Comparison of ENCODE assay signal across 21 mouse cellular contexts in the genomic region with DNA sequence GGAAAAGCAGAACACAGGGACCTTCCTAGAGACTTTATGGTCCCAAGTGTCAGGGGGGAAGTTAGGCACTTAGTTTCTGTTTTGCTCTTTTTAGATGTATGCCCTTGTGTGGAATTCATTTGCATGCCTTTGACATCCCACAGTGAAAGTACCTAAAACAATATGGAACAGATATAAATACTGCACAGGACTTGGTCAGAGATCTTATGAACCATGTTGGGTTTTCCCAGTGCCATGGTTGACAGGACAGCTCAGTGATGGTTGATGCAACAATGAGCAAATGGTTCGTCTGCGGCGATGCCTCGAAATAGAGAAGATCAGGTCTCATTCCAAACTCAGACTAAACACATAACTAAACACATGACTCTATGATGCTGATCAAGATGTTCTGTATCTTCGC.
DNase-seq lines count a peak whose midpoint lies in the region; ATAC-seq and TF ChIP-seq lines count a peak whose summit lies in the region.
"Had no signal": no experiment of that assay in that cellular context is flagged by ENCODE, and none has a peak within 500 bp of the region (broad histone marks: within the 10 kb centered on the region; RNA-seq: fewer than 3 reads in every experiment).

No protein-coding gene starts in this region.

- H3K27me3 ChIP-seq in liver, adult 2 months (ENCODE audit: control insufficient read depth, insufficient read depth, low read length) = no peaks in the 10 kb centered on the region
- H3K27me3 ChIP-seq in liver, embryonic 12.5 days (replicated peaks) = no peaks in the 10 kb centered on the region
- H3K27me3 ChIP-seq in CH12.LX (replicated peaks) = no peaks in the 10 kb centered on the region
- H3K27me3 ChIP-seq in splenic B cell, adult 2 months (ENCODE audit: control insufficient read depth, insufficient read depth, low read length, poor library complexity, severe bottlenecking) = no peaks in the 10 kb centered on the region
- H3K27me3 ChIP-seq in thymus, adult 2 months (ENCODE audit: control insufficient read depth, insufficient read depth, low read length) = no peaks in the 10 kb centered on the region
- H3K27me3 ChIP-seq: Patski had no signal

- 87% methylated on average over 5 of the region's 5 CpGs for WGBS in liver, adult 2 months
- WGBS in liver, embryonic 12.5 days (ENCODE audit: insufficient replicate concordance) = 79% methylated on average over 5 of the region's 5 CpGs
- WGBS in thymus, adult 2 months = 96% methylated on average over 5 of the region's 5 CpGs

- peak; percentile 22 for DNase-seq in liver, adult 2 months (ENCODE audit: extremely low read depth, low read depth, low spot score)
- DNase-seq in CH12.LX (ENCODE audit: extremely low read depth) = peak; percentile 79
- DNase-seq in splenic B cell, adult 2 months (ENCODE audit: low read depth, low spot score) = peak; percentile 48
- no peak for DNase-seq in thymus, adult 2 months
- DNase-seq in right cerebral cortex, postnatal 25 days = no peak
- DNase-seq: adrenal gland, adult 2 months; adrenal gland, adult 8-10 months; adrenal gland, postnatal 10 days; adrenal gland, postnatal 14 days; adrenal gland, postnatal 25 days; adrenal gland, postnatal 36 days; B cell, adult 2 months; cerebellum, adult 11 months; cerebellum, adult 11-12 months; cerebellum, adult 18-20 months; cerebellum, adult 2 months had no signal

- no peak for TF ChIP-seq POLR2A in liver, adult 2 months (IDR thresholded peaks at IDR 0.05; ENCODE audit: extremely low read depth, insufficient read depth, low read length)
- no peak for TF ChIP-seq POLR2A in CH12.LX (IDR thresholded peaks at IDR 0.05; ENCODE audit: low read depth, low read length)
- no peak for TF ChIP-seq POLR2A in thymus, adult 2 months (IDR thresholded peaks at IDR 0.05; ENCODE audit: control insufficient read depth, extremely low read depth, insufficient read depth, low read length, poor library complexity)

- no peak overlapping the region for H3K4me3 ChIP-seq in liver, adult 2 months (ENCODE audit: insufficient read depth, low read depth, low read length)
- no peak overlapping the region for H3K4me3 ChIP-seq in liver, embryonic 12.5 days
- no peak overlapping the region for H3K4me3 ChIP-seq in CH12.LX (replicated peaks in 1 of 3; ENCODE audit: low read depth in 2 of 3, low read length in 2 of 3, poor library complexity in 1 of 3)
- no peak overlapping the region for H3K4me3 ChIP-seq in thymus, adult 2 months (ENCODE audit: control insufficient read depth, insufficient read depth, low read length)

- H3K9ac ChIP-seq in liver, adult 2 months (ENCODE audit: low read depth, low read length) = no peak overlapping the region
- no peak overlapping the region for H3K9ac ChIP-seq in liver, embryonic 12.5 days
- no peak overlapping the region for H3K9ac ChIP-seq in CH12.LX (ENCODE audit: insufficient read depth, low read depth)

- H3K4me2 ChIP-seq in liver, embryonic 12.5 days = no peak overlapping the region
- H3K4me2 ChIP-seq in CH12.LX (ENCODE audit: insufficient read depth, low read depth, poor library complexity, severe bottlenecking) = no peak overlapping the region; the same call in 1 of the 2 replicates

- TF ChIP-seq EP300 in CH12.LX (IDR thresholded peaks at IDR 0.05; ENCODE audit: low read length) = peak; percentile 78

- no peaks in the 10 kb centered on the region for H3K79me2 ChIP-seq in liver, adult 2 months (ENCODE audit: control insufficient read depth, insufficient read depth, low read length)
- peaks cover 5% of the 10 kb centered on the region for H3K79me2 ChIP-seq in CH12.LX (replicated peaks; ENCODE audit: control insufficient read depth, extremely low read depth, insufficient read depth, poor library complexity, severe bottlenecking)

- dilution Hi-C loops in CH12.LX (cut with MboI; ENCODE audit: extremely low pct_ligation_motif_present, extremely low pct_unique_long_range_greater_than_20kb, low sequenced_read_pairs) = no loop called here

- H3K9me3 ChIP-seq in liver, embryonic 12.5 days (replicated peaks) = no peaks in the 10 kb centered on the region
- peaks cover 2% of the 10 kb centered on the region for H3K9me3 ChIP-seq in CH12.LX (replicated peaks; ENCODE audit: low read length)

- no peak for ATAC-seq in liver, embryonic 12.5 days
- ATAC-seq: activated CD4-positive, CD25-positive, alpha-beta regulatory T cell, adult 4 months; CD4-positive, CD25-positive, alpha-beta regulatory T cell, adult 4 months; Patski had no signal

- H3K4me1 ChIP-seq in liver, adult 2 months (ENCODE audit: control insufficient read depth, insufficient read depth, low read length) = no peaks in the 10 kb centered on the region; the same call in 1 of the 2 replicates
- H3K4me1 ChIP-seq in liver, embryonic 12.5 days = no peaks in the 10 kb centered on the region
- peaks cover 26 to 65% of the 10 kb centered on the region in 2 experiments for H3K4me1 ChIP-seq in CH12.LX (ENCODE audit: control insufficient read depth in 1 of 2, insufficient read depth in 2 of 2)
- H3K4me1 ChIP-seq in thymus, adult 2 months (replicated peaks; ENCODE audit: control insufficient read depth, insufficient read depth, low read length) = peaks cover 3% of the 10 kb centered on the region

- no peak overlapping the region for H3K27ac ChIP-seq in liver, adult 2 months (replicated peaks; ENCODE audit: insufficient read depth, low read depth, low read length)
- H3K27ac ChIP-seq in liver, embryonic 12.5 days = no peak overlapping the region
- H3K27ac ChIP-seq in CH12.LX (ENCODE audit: insufficient read depth, low read depth) = peak overlapping the region; percentile 78
- no peak overlapping the region for H3K27ac ChIP-seq in thymus, adult 2 months (ENCODE audit: control insufficient read depth, insufficient read depth, low read length)

- H3K36me3 ChIP-seq in liver, adult 2 months (ENCODE audit: control insufficient read depth, insufficient read depth, low read length) = no peaks in the 10 kb centered on the region
- no peaks in the 10 kb centered on the region for H3K36me3 ChIP-seq in liver, embryonic 12.5 days
- H3K36me3 ChIP-seq in CH12.LX (replicated peaks in 1 of 2; ENCODE audit: control insufficient read depth in 1 of 2, insufficient read depth in 1 of 2, low read length in 1 of 2) = peaks cover 22 to 61% of the 10 kb centered on the region in 2 experiments
- H3K36me3 ChIP-seq in splenic B cell, adult 2 months (ENCODE audit: control insufficient read depth, insufficient read depth, low read length, poor library complexity, severe bottlenecking) = peaks cover 9% of the 10 kb centered on the region
- H3K36me3 ChIP-seq in thymus, adult 2 months (ENCODE audit: control insufficient read depth, insufficient read depth, low read length) = peaks cover 11% of the 10 kb centered on the region
- H3K36me3 ChIP-seq: G1E had no signal

- in situ Hi-C loops in CH12.LX (cut with MboI; ENCODE audit: low pct_ligation_motif_present, low pct_unique_long_range_greater_than_20kb, low sequenced_read_pairs) = no loop called here

- TF ChIP-seq CTCF in liver, adult 2 months (IDR thresholded peaks at IDR 0.05; ENCODE audit: low read depth, low read length) = no peak
- TF ChIP-seq CTCF in CH12.LX (conservative IDR thresholded peaks at IDR 0.05 in 1 of 2, IDR thresholded peaks at IDR 0.05 in 1 of 2; ENCODE audit: low read depth in 2 of 2, low read length in 2 of 2) = no peak
- no peak for TF ChIP-seq CTCF in thymus, adult 2 months (IDR thresholded peaks at IDR 0.05; ENCODE audit: borderline replicate concordance, control insufficient read depth, extremely low read depth, insufficient read depth, low read length, poor library complexity)

- TF ChIP-seq RAD21 in CH12.LX (IDR thresholded peaks at IDR 0.05; ENCODE audit: low read depth, low read length) = no peak; the same call in 1 of the 2 replicates

TF ChIP-seq in CH12.LX, 34 proteins besides CTCF, POLR2A, EP300 and RAD21 (continues in another document):
- TF ChIP-seq SIN3A (IDR thresholded peaks at IDR 0.05; ENCODE audit: low read length) (no peak), CHD1 (IDR thresholded peaks at IDR 0.05; ENCODE audit: low read depth, low read length) (no peak), JUND (conservative IDR thresholded peaks at IDR 0.05; ENCODE audit: low read depth, low read length) (no peak), MAZ (IDR thresholded peaks at IDR 0.05; ENCODE audit: low read depth, low read length) (no peak), UBTF (IDR thresholded peaks at IDR 0.05; ENCODE audit: low read depth, low read length) (no peak), KAT2A (IDR thresholded peaks at IDR 0.05; ENCODE audit: insufficient replicate concordance, low read length) (no peak), ZNF384 (IDR thresholded peaks at IDR 0.05; ENCODE audit: low read depth, low read length) (no peak; the same call in 1 of the 2 replicates), E2F4 (IDR thresholded peaks at IDR 0.05; ENCODE audit: insufficient replicate concordance, low read depth, low read length) (no peak), JUN (IDR thresholded peaks at IDR 0.05; ENCODE audit: insufficient read depth, low read depth, low read length) (no peak), TBP (conservative IDR thresholded peaks at IDR 0.05; ENCODE audit: low read depth, low read length) (peak; percentile 42; the same call in 1 of the 2 replicates), TCF12 (IDR thresholded peaks at IDR 0.05; ENCODE audit: low read depth, low read length) (peak; percentile 52; the same call in 1 of the 2 replicates), MAFK (IDR thresholded peaks at IDR 0.05; ENCODE audit: insufficient replicate concordance, low read length) (no peak), BHLHE40 (IDR thresholded peaks at IDR 0.05; ENCODE audit: low read depth, low read length) (peak; percentile 66), ETS1 (conservative IDR thresholded peaks at IDR 0.05; ENCODE audit: low read depth, low read length) (peak; percentile 88), USF2 (conservative IDR thresholded peaks at IDR 0.05; ENCODE audit: low read depth, low read length) (no peak), MXI1 (IDR thresholded peaks at IDR 0.05; ENCODE audit: low read depth, low read length) (no peak), ELF1 (IDR thresholded peaks at IDR 0.05; ENCODE audit: low read depth, low read length) (no peak), MYC (IDR thresholded peaks at IDR 0.05; ENCODE audit: low read depth, low read length) (no peak), RCOR1 (conservative IDR thresholded peaks at IDR 0.05; ENCODE audit: low read depth, low read length) (no peak), ZKSCAN1 (IDR thresholded peaks at IDR 0.05; ENCODE audit: borderline replicate concordance, low read depth, low read length) (no peak), GABPA (IDR thresholded peaks at IDR 0.05; ENCODE audit: insufficient replicate concordance, low read depth, low read length) (no peak), PAX5 (IDR thresholded peaks at IDR 0.05; ENCODE audit: low read length) (no peak), MAX (IDR thresholded peaks at IDR 0.05; ENCODE audit: low read length) (no peak), MEF2A (IDR thresholded peaks at IDR 0.05; ENCODE audit: borderline replicate concordance, low read depth, low read length) (peak; percentile 90), ZC3H11A (IDR thresholded peaks at IDR 0.05; ENCODE audit: low read depth, low read length) (no peak)

Comparison
In these comparisons a context has a peak if more than half of its experiments do, and no peak if none do; other contexts are left out.
1. DNase-seq: peak in liver, adult 2 months (single experiment), CH12.LX (single experiment) and splenic B cell, adult 2 months (single experiment); none in thymus, adult 2 months (single experiment) and right cerebral cortex, postnatal 25 days (single experiment).